ENCODE assay signal across 20 mouse cellular contexts in genomic region chr6:92726121-92726520, GRCm38 (mm10). TPM values are rescaled to one million over a fixed set of nuclear protein-coding genes. Genes with fewer than 3 reads are reported as not detected.
A peak's percentile ranks its signal among the peaks of the same experiment; 100 is the strongest.
DNase-seq lines count a peak whose midpoint lies in the region; ATAC-seq lines count a peak whose summit lies in the region.
"Had no signal": no experiment of that assay in that cellular context is flagged by ENCODE, and none has a peak within 500 bp of the region (broad histone marks: within the 10 kb centered on the region; RNA-seq: fewer than 3 reads in every experiment).

No protein-coding gene starts in this region.

- intact Hi-C loops in heart, postnatal 25 days (cut with DNase I) = loop anchor here (5.0 kb wide), 2 partner anchors 59 to 244 kb away; no protein-coding TSS in a partner anchor

- 74% methylated on average over 5 of the region's 5 CpGs for WGBS in intestine, embryonic 15.5 days

- H3K9ac ChIP-seq in intestine, embryonic 15.5 days = no peak overlapping the region
- H3K9ac ChIP-seq: embryonic facial prominence, embryonic 12.5 days; limb, embryonic 13.5 days; liver, embryonic 15.5 days; midbrain, embryonic 13.5 days; stomach, embryonic 15.5 days had no signal

- H3K27ac ChIP-seq in intestine, embryonic 15.5 days = no peak overlapping the region
- H3K27ac ChIP-seq: embryonic facial prominence, embryonic 12.5 days; kidney, postnatal 0 days; limb, embryonic 13.5 days; liver, embryonic 15.5 days; stomach, embryonic 15.5 days had no signal

- H3K4me3 ChIP-seq in intestine, embryonic 15.5 days (replicated peaks) = no peak overlapping the region
- H3K4me3 ChIP-seq: embryonic facial prominence, embryonic 12.5 days; limb, embryonic 13.5 days; liver, embryonic 15.5 days; midbrain, embryonic 13.5 days; myocyte; stomach, embryonic 15.5 days had no signal

- DNase-seq in embryo, embryonic 10 days (ENCODE audit: low spot score) = peak; percentile 20
- DNase-seq in embryo, embryonic 9.5 days (ENCODE audit: extremely low spot score) = no peak
- DNase-seq in heart, adult 9 months (ENCODE audit: low spot score in 2 of 2) = peak; percentile 59 to 63
- no peak for DNase-seq in heart, postnatal 25 days (ENCODE audit: low spot score)
- peak; percentile 31 for DNase-seq in lung, postnatal 25 days (ENCODE audit: low spot score)
- no peak for DNase-seq in lung, postnatal 4 days
- DNase-seq in kidney, postnatal 36 days = peak; percentile 42 to 54
- DNase-seq: cerebellum, adult 2 months had no signal

- no peaks in the 10 kb centered on the region for H3K36me3 ChIP-seq in intestine, embryonic 15.5 days
- H3K36me3 ChIP-seq: embryonic facial prominence, embryonic 12.5 days; G1E; limb, embryonic 13.5 days; liver, embryonic 15.5 days; midbrain, embryonic 13.5 days; stomach, embryonic 15.5 days had no signal

- no peak overlapping the region for H3K4me2 ChIP-seq in intestine, embryonic 15.5 days (replicated peaks)
- H3K4me2 ChIP-seq: embryonic facial prominence, embryonic 12.5 days; limb, embryonic 13.5 days; liver, embryonic 15.5 days; midbrain, embryonic 13.5 days; stomach, embryonic 15.5 days had no signal

- no peaks in the 10 kb centered on the region for H3K9me3 ChIP-seq in intestine, embryonic 15.5 days
- H3K9me3 ChIP-seq: embryonic facial prominence, embryonic 12.5 days; limb, embryonic 13.5 days; liver, embryonic 15.5 days; midbrain, embryonic 13.5 days; stomach, embryonic 15.5 days had no signal

- peaks cover 15% of the 10 kb centered on the region; the same call in 1 of the 2 replicates for H3K4me1 ChIP-seq in intestine, embryonic 15.5 days (replicated peaks)
- H3K4me1 ChIP-seq: liver, embryonic 15.5 days; stomach, embryonic 15.5 days had no signal

- no peak for ATAC-seq in intestine, embryonic 15.5 days
- ATAC-seq: CD4-positive, CD25-positive, alpha-beta regulatory T cell, adult 4 months; forebrain, embryonic 16.5 days; hindbrain, embryonic 16.5 days; midbrain, embryonic 13.5 days had no signal

- no peaks in the 10 kb centered on the region for H3K27me3 ChIP-seq in intestine, embryonic 15.5 days (replicated peaks)
- H3K27me3 ChIP-seq: embryonic facial prominence, embryonic 12.5 days; limb, embryonic 13.5 days; liver, embryonic 15.5 days; midbrain, embryonic 13.5 days; stomach, embryonic 15.5 days had no signal

RNA-seq across cellular contexts. Expression of gene Prickle2, which starts 20.2 kb away (rescaled TPM):
- total RNA-seq in heart, postnatal 25 days (2021) = 1 to 10 TPM; 6.0 to 6.1 TPM
- 6.7 and 7.2 TPM in 2 replicates for polyA plus RNA-seq in intestine, embryonic 15.5 days (2015; fragmentation: Nextera tagmentation; extraction: Ambion mirVana)
- polyA plus RNA-seq: G1E had no signal

Comparison
In these comparisons a context has a peak if more than half of its experiments do, and no peak if none do; other contexts are left out.
1. DNase-seq: peak in embryo, embryonic 10 days (single experiment), heart, adult 9 months (2 of 2), lung, postnatal 25 days (single experiment) and kidney, postnatal 36 days (2 of 2); none in embryo, embryonic 9.5 days (single experiment), heart, postnatal 25 days (single experiment) and lung, postnatal 4 days (0 of 2).